Mouse (Mus musculus): ENCODE data around the gene Gjc2.

The Gjc2 gene

DNA sequence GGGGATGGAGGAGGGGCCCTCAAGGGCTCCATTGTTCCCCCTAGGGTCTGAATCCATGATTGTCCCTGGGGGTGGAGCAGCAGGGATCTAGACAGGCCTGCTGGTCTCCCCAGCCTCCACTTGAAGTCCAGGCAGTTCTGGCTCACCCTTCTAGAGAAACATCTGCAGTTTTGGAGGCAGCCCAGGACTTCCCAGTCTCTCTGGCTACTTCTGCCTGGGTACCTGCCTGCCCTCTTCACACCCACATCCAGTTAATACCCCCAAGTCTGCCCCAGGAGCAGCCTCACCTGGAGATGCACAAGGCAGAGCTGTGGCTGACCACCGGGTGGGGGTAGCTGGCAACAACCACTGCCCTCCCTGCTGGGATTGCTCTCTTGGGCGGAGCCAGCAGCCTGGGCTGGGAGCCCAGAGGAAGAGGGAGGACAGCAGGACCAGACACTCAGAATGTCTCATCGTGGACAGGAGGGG is at the start of gene Gjc2:
Gjc2 (minus strand) TSS at position 350 of the 468 bp plus-strand sequence.
- TF ChIP-seq GATA4 (IDR thresholded peaks at IDR 0.05; ENCODE audit: insufficient replicate concordance, low read length), result no peak

DNA sequence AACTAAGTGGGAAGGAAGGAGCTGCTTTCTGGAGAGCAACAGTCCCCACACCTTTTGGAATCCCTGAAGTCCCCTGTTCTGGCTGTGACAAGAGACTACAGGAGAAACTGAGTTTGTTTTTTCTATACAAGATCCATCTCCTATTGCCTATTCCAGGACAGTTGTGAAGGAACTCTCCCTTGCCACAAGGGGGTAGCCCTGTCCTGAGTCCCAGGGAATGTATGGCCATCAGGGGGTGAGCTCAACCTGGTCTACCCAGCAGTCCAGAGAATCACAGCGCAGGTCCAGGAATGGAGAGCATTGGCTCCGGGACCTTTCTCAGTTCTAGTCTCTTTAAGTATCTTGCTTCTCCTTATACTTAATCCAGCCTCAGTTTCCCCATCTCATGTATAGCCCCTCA is 49.8 kb upstream of the Gjc2 start:
- TF ChIP-seq GATA4 (IDR thresholded peaks at IDR 0.05; ENCODE audit: insufficient replicate concordance, low read length), result no peak

DNA sequence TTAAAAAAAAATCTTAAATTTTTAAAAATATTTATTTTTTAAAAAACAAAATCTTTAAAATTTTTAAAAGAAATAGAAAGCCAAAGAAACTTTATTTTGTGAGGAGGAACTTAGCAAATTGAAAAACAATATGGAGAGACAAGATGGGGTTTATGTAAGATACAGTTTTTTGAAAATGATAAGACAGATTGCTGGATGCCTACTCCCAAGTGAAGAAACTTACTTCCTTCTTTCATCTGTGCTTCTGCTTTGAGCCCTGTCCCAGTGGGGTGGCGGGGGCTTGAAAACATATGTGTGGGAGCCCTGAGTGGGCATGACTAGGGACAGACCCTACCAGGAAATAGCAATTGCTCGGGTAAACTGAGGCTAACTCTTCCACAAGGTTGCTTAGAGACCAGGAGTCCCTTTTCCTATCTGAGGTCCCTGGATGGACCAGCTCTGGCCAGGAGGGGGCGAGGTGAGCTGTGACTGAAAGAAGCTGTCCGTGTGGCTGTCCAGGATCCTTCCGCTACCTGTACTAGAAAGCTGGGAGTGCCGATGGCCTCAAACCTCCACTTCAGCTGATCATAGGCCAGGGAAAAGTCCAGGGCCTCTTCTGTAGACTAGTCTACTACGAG is 47.2 kb upstream of the Gjc2 start:
- TF ChIP-seq GATA4 (IDR thresholded peaks at IDR 0.05; ENCODE audit: insufficient replicate concordance, low read length), result no peak

DNA sequence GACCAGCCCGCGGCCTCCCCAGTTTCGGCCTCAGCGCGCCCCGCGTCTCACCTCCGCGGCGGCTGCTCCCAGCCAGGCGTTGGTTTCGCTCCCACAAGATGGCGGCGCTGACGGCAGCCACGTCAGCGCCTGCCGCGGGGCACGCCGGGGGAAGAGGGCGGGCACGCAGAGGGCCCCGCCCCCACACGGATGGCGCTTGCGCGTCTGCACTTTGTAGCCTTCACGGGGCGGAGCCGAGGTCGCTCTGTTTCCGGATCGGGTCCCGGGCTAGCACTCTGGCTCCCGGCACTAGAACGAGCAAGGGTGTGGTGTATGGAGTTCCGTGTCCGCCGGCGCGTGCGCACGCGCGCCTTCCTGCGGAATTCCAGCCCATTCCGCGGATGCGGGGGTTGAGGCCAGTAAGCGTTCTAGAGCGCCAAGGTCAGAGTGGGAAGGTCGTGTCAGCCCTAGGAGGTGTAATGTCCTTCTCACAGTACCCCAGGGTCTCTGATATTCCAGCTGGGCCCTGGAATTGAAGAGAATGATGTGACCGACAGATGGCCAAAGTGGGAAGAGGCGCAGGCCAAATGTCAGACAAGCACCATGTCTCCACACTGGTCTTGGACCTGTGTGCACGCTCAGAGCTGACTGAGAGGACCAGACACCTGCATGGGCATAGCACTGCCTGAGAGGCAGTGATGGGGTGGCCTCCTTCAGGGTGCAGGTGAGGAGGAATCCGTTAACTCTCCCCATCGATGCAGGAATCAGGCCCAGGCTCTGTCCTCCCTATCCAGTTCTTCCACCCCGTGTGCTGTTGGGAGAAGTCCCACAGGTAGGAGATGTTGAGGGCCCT is 45.3 kb upstream of the Gjc2 start, which contains the start of gene Arf1:
Arf1 (minus strand) TSS at position 149 of the 832 bp plus-strand sequence.
- TF ChIP-seq GATA4 (IDR thresholded peaks at IDR 0.05; ENCODE audit: insufficient replicate concordance, low read length), result peak; percentile 19; the same call in 1 of the 2 replicates

DNA sequence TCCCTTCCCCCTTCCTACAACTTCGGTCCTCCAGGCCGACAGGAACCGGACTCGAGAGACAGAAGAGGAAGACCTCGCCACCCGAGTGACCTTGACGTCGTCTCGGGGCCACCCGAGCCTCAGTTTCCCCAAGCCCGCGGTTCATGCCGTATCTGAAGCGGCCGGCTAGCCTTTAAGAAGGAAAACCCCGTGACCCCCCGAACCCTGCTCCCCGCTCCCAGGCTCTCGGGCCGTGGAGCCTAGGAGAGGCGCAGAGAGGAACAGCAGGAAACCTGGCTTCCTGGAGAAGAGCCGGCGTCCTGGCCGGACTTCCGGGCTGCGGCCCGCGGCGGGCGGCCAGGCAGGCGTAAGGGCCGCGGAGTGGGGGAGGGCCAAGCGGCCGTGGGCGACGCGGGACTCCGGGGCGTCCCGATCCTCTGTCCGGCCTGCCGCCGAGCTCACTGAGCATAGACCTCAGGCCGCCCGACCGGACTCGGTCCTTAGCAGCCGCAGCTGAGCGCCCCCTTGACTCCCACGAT is 44.6 kb upstream of the Gjc2 start:
- TF ChIP-seq GATA4 (IDR thresholded peaks at IDR 0.05; ENCODE audit: insufficient replicate concordance, low read length), result no peak

DNA sequence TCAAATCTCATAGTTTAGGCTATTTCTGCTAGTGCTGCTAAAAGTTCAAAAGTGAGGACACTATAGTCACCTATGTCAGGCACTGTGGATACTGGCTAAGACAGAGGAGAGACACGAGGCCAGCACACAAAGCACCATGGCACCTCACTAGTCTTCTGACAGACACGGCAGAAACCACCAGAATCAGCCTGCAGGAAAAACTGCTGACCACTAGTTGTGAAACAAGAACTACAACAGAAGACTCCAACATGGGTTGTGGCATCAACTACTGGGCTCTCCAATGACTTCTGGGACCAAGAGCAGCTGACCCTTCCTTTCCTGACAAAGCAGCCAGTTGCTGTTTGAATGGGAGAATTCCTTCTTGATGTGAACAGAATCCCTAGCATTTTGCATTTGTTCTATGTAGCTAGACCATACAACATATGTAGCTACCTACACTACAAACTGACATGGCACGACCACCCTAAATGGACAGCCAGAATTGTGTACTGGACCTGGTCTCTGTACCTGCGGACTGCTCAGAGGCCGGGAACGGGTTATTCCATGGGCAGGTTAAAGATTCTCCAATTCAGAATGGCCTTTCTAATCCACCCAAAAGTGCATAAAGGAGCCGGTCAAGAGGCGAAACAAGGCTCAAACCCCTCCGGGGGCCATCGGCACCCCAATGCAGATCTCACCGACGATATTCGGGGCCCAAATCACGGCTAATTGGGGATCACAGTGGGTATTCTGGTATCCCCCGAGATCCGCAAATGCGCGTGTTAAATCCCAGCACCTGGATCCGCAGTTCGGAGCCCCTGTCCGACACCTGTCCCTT is 44.0 kb upstream of the Gjc2 start:
- no peak for TF ChIP-seq GATA4 (IDR thresholded peaks at IDR 0.05; ENCODE audit: insufficient replicate concordance, low read length)

DNA sequence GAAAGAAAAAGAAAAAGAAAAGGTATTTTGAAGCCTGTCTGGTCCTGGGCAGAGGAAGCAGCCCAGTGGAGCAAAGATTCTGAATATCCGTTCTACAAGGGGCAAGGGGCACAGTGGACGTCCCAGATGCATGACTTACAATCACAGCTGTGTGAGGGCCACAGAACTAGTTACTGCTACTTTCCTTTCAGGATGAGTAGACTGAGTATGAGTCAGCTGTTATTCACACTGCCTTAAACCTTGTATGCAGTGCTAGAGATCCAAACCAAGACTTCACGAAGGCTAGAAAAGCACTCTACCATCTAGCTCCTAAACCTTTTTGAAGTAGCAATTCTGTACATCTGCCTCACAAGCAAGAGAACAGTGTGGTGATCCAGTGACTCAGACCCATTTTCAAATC is 43.2 kb upstream of the Gjc2 start:
- no peak for TF ChIP-seq GATA4 (IDR thresholded peaks at IDR 0.05; ENCODE audit: insufficient replicate concordance, low read length)

DNA sequence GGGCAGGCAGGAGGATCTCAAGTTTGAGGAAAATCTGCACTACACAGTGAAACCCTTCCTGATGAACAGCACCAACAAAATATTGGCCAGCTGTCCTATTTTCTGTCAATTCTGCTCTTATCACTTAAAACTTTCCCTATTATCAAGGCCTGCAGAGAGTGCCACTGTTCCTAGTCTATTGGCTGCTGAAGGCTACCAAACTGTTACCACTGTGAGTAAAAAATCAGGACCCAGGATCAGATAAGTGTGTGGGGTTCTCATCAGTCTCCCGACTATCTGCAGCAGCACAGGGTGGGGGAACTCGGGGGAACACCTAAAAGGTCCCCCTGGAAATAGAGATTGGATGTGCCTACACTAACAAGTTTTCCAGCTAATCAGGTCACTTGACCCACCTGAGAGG is 42.2 kb upstream of the Gjc2 start:
- no peak for TF ChIP-seq GATA4 (IDR thresholded peaks at IDR 0.05; ENCODE audit: insufficient replicate concordance, low read length)

DNA sequence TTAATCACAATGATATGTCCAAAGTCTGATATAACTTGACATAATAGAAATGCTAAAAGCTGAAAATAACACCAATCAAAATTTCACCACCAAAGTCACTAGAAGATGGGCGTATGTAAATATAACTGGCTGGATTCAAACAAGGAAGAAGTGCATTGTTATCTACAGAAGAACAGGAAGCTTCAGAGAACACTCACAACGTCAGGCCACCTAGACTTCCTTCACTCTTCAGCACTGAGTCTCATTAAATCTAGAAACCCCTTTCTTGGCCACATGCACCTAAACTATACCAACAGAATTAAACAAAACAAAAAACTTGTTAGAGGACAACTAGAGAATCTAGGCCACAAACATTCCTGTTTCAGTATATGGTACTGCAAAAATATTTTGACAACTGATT is 41.5 kb upstream of the Gjc2 start:
- TF ChIP-seq GATA4 (IDR thresholded peaks at IDR 0.05; ENCODE audit: insufficient replicate concordance, low read length), result no peak

DNA sequence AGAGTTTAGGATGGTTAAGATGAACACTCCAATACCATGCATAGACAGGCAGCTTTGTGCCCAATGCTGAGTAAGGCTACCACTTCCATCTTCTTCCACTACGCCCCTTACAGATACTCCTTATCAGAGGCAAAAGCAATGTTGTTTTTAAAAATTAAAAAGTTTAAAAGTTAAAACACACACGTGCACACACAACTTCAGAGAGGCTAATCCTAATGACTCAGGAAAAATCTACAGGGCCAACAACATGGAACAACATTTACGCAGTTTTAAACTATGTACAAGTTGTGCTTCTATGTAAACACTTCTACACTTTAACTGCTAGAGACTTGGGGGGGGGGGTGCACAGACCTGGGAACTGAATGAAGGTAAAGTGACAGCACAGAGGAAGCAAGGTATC is 41.0 kb upstream of the Gjc2 start:
- no peak for TF ChIP-seq GATA4 (IDR thresholded peaks at IDR 0.05; ENCODE audit: insufficient replicate concordance, low read length)

DNA sequence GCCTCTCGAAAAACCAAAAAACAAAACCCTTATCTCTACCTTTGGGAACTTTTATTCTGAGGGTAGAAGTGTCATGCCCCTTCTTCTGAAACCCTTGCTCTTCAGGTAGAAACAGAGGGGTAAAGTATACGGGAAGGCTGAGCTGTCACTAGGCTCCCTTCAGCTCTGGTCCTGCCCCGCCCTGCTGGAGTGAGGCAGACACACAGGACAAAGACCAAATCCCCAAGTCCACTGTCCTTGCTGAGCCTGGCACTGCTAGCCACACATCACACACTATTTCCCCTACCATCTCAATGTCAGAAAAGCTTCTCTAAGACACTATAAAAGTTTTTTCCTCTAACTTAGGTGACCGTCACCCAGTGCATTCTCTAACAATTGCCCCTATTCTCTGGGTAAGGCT is 39.3 kb upstream of the Gjc2 start:
- TF ChIP-seq GATA4 (IDR thresholded peaks at IDR 0.05; ENCODE audit: insufficient replicate concordance, low read length), result no peak

DNA sequence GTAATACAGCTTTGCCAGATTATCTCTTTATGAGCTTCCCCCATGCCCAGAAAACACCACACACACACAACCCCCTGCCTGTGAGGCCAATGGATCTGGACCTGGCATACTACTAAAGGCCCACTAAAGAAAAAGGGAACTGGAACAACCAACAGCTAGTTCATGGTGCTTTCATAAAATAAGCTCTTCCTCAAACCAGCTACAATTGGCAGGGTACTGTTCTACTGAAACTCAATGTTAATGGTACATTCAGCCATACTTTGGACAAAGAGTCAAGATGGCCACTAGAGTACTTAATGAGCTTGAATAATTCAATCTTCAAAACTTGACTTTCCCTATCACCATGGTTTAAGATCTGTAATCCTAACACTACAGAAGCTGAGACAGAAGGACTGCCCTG is 38.6 kb upstream of the Gjc2 start:
- no peak for TF ChIP-seq GATA4 (IDR thresholded peaks at IDR 0.05; ENCODE audit: insufficient replicate concordance, low read length)

DNA sequence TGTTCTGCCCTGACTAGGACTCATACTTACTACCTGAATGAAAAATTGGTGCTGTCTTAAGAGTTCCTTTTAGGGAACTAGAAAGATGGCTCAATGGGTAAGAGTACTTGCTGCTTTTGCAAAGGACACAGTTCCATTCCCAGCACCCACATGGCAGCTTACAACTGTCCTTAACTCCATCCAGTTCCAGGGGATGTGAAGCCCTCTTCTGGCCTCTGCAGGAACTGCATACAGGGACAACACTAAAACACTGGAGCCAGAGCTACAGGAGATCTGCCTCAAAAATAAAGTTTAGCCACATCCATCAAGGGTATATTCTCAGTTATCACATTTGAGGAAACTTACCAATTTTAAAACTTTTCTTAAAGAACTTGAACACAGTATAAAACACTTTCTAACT is 36.1 kb upstream of the Gjc2 start:
- TF ChIP-seq GATA4 (IDR thresholded peaks at IDR 0.05; ENCODE audit: insufficient replicate concordance, low read length), result no peak

DNA sequence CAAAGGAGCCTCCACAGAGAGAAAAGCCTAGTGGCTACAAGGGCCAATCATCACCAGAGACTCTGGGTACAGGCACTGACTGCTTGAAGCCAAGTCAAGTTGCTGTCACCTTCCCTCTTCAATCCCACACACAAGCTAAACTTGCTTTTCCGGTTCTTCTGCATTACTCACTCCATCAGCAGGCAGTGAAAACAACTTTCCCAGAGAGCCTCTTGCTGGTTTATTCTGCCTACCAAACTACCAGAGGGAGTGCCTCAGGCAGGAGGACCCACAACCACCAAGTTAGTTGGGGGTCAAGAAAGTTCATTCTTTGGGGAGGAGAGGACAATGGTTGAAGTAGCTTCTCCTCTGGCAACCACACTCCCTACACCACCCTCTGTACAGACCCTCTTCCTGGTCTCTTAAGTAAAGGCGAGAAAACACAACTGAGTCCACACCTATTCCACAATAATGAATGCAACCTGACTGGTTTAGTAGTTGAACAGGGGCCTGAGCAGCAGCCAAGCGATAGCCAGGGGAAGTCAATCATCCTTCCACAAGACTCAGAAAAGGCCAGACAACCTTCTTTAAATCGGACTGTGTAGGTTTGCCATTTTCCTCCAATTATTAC is 35.5 kb upstream of the Gjc2 start:
- TF ChIP-seq GATA4 (IDR thresholded peaks at IDR 0.05; ENCODE audit: insufficient replicate concordance, low read length), result no peak

DNA sequence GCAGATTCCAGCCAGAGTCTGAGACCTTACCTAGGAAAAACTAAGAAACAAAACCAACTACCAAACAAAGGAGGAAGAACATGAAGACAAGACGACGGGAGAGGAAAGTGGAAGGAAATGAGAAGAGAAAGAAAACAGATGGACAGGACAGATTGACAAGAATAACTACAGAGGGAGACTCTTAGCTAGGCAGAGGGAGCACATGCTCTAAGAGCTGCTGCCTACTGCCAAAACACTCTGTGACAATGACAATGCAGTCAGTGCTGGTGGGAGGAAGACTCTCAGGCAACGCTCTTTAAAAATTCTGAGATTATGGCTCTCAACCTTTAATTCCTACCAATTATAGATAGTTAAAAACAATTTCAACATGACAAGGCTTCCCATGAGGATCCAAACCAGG is 33.9 kb upstream of the Gjc2 start:
- TF ChIP-seq GATA4 (IDR thresholded peaks at IDR 0.05; ENCODE audit: insufficient replicate concordance, low read length), result no peak

Data from liver, adult (tissue).